Mouse (Mus musculus): ENCODE measurements around the gene Dnph1. TPM values are rescaled to one million over a fixed set of nuclear protein-coding genes. Genes with fewer than 3 reads are reported as not detected.

Gene Dnph1
- total RNA-seq, 2 experiments from 2014 or later = 9.5 to 10.2 TPM

GRCm38 (mm10) chr17:46503847-46504638 is 7.5 kb downstream of the Dnph1 start:
- DNase-seq = no peak

GRCm38 (mm10) chr17:46505617-46506016 is 9.1 kb downstream of the Dnph1 start:
- DNase-seq = no peak

- DNase-seq = peak; percentile 46
Observed at GRCm38 (mm10) chr17:46511059-46511710, 14.7 kb downstream of the Dnph1 start.

GRCm38 (mm10) chr17:46513329-46513728 is 16.8 kb downstream of the Dnph1 start:
- no peak for DNase-seq

GRCm38 (mm10) chr17:46519971-46520370 is 23.5 kb downstream of the Dnph1 start:
- DNase-seq = no peak

GRCm38 (mm10) chr17:46520385-46520979 is 24.0 kb downstream of the Dnph1 start:
- DNase-seq = no peak

- DNase-seq = no peak
Observed at GRCm38 (mm10) chr17:46521174-46521573, 24.7 kb downstream of the Dnph1 start.

- no peak for DNase-seq
Observed at GRCm38 (mm10) chr17:46521963-46522668, 25.6 kb downstream of the Dnph1 start.

GRCm38 (mm10) chr17:46525065-46525464 is 28.6 kb downstream of the Dnph1 start:
- DNase-seq = no peak

GRCm38 (mm10) chr17:46525579-46526307 is 29.2 kb downstream of the Dnph1 start:
- DNase-seq = peak; percentile 86

- DNase-seq = no peak
Observed at GRCm38 (mm10) chr17:46543661-46544060, 47.1 kb downstream of the Dnph1 start.

GRCm38 (mm10) chr17:46545813-46546564 is 49.5 kb downstream of the Dnph1 start, which contains the start of gene Cul9:
TSS of gene Cul9 (minus strand) at chr17:46546388.
- peak; percentile 81 for DNase-seq

GRCm38 (mm10) chr17:46546591-46546990 is 50.1 kb downstream of the Dnph1 start:
- no peak for DNase-seq

GRCm38 (mm10) chr17:46546995-46547394 is 50.5 kb downstream of the Dnph1 start:
- no peak for DNase-seq

- DNase-seq = peak; percentile 34
Observed at GRCm38 (mm10) chr17:46547923-46548322, 51.4 kb downstream of the Dnph1 start.

GRCm38 (mm10) chr17:46548741-46549140 is 52.2 kb downstream of the Dnph1 start:
- no peak for DNase-seq

- peak; percentile 69 for DNase-seq
Observed at GRCm38 (mm10) chr17:46549193-46549592, 52.7 kb downstream of the Dnph1 start.
